Mouse (Mus musculus) MEL (cell line): ENCODE results near the gene Tarbp2. TPM values are rescaled to one million over a fixed set of nuclear protein-coding genes. Genes with fewer than 3 reads are reported as not detected.

ENCODE experiments used
- DNase-seq: peaks from one replicate; pipeline ENCODE4 v3.0.0; 2011; ENCODE audit warnings: low read depth, low spot score
- H3K27ac ChIP-seq: 2 replicates; pipeline ENCODE4 v1.5.1; 2012; ENCODE audit warnings: low read depth, mild to moderate bottlenecking, control low read depth, low read length, moderate library complexity; ENCODE audit not compliant: control insufficient read depth
- H3K27me3 ChIP-seq, 2 experiments: fragments of 150-350 bp in 1 of 2; sonication (generic) in 1 of 2; 2 replicates each; pipeline ENCODE4 v1.6.1; 2012; ENCODE audit warnings: low read length in 2 of 2, mild to moderate bottlenecking in 2 of 2, improper control_type of control experiment in 1 of 2, moderate library complexity in 1 of 2; ENCODE audit not compliant: insufficient read depth in 2 of 2, control insufficient read depth in 1 of 2
- H3K36me3 ChIP-seq, 2 experiments: 2 replicates each; pipeline ENCODE4 v1.6.1; 2012 to 2014; ENCODE audit warnings: low read length in 2 of 2, improper control_type of control experiment in 1 of 2, inconsistent platforms in 1 of 2, mild to moderate bottlenecking in 1 of 2; ENCODE audit not compliant: insufficient read depth in 2 of 2, control insufficient read depth in 1 of 2
- H3K4me1 ChIP-seq, 2 experiments: fragments of 150-350 bp in 1 of 2; sonication (generic) in 1 of 2; 2 replicates each; pipeline ENCODE4 v1.6.1; 2012; ENCODE audit warnings: low read length in 2 of 2, improper control_type of control experiment in 1 of 2, mild to moderate bottlenecking in 1 of 2; ENCODE audit not compliant: insufficient read depth in 2 of 2, control insufficient read depth in 1 of 2
- H3K4me3 ChIP-seq, 2 experiments: fragments of 150-350 bp in 1 of 2; sonication (generic) in 1 of 2; 2 replicates each; pipeline ENCODE4 v1.5.1; 2012; ENCODE audit warnings: low read depth in 2 of 2, low read length in 2 of 2, mild to moderate bottlenecking in 2 of 2, moderate library complexity in 2 of 2, control low read depth in 1 of 2, improper control_type of control experiment in 1 of 2; ENCODE audit not compliant: control insufficient read depth in 1 of 2, insufficient read depth in 1 of 2
- H3K79me2 ChIP-seq: 2 replicates; pipeline ENCODE4 v1.6.1; 2012; ENCODE audit warnings: mild to moderate bottlenecking, low read length, moderate library complexity; ENCODE audit not compliant: control insufficient read depth, poor library complexity, insufficient read depth
- H3K9ac ChIP-seq: 2 replicates; pipeline ENCODE4 v1.6.1; 2012; ENCODE audit warnings: low read depth, mild to moderate bottlenecking, control low read depth, low read length, moderate library complexity; ENCODE audit not compliant: control insufficient read depth, poor library complexity, severe bottlenecking
- H3K9me3 ChIP-seq: fragments of 150-350 bp; sonication (generic); replicated peaks from 2 replicates; pipeline ENCODE4 v1.6.1; 2012; ENCODE audit warnings: mild to moderate bottlenecking, low read length, improper control_type of control experiment, moderate library complexity; ENCODE audit not compliant: insufficient read depth
- BHLHE40 ChIP-seq: IDR thresholded peaks from 2 replicates; pipeline ENCODE4 v1.6.1; 2012; ENCODE audit warnings: low read depth, mild to moderate bottlenecking, inconsistent platforms, low read length, improper control_type of control experiment, borderline replicate concordance
- CHD1 ChIP-seq: IDR thresholded peaks from 2 replicates; pipeline ENCODE4 v1.6.1; 2012; ENCODE audit warnings: low read depth, mild to moderate bottlenecking, inconsistent platforms, low read length, improper control_type of control experiment
- CHD2 ChIP-seq: IDR thresholded peaks from 2 replicates; pipeline ENCODE4 v1.6.1; 2011; ENCODE audit warnings: low read length, improper control_type of control experiment
- E2F4 ChIP-seq: IDR thresholded peaks from 2 replicates; pipeline ENCODE4 v1.6.1; 2011; ENCODE audit warnings: low read depth, low read length, improper control_type of control experiment, borderline replicate concordance
- GATA1 ChIP-seq: IDR thresholded peaks from 2 replicates; pipeline ENCODE4 v1.6.1; 2011; ENCODE audit warnings: low read depth, low read length, improper control_type of control experiment
- KAT2A ChIP-seq: conservative IDR thresholded peaks from 2 replicates; pipeline ENCODE4 v1.6.1; 2012; ENCODE audit warnings: low read depth, low read length, improper control_type of control experiment, inconsistent platforms
- NELFE ChIP-seq: IDR thresholded peaks from 2 replicates; pipeline ENCODE4 v1.6.1; 2011; ENCODE audit warnings: low read depth, low read length, improper control_type of control experiment
- NRF1 ChIP-seq: IDR thresholded peaks from 2 replicates; pipeline ENCODE4 v1.6.1; 2014; ENCODE audit warnings: low read depth, mild to moderate bottlenecking, inconsistent platforms, low read length, improper control_type of control experiment, moderate library complexity; ENCODE audit not compliant: poor library complexity, insufficient read depth, severe bottlenecking
- POLR2AphosphoS5 ChIP-seq: IDR thresholded peaks from 2 replicates; pipeline ENCODE4 v1.6.1; 2012; ENCODE audit warnings: low read depth, borderline replicate concordance, mild to moderate bottlenecking, inconsistent platforms, low read length, moderate library complexity, mixed read lengths
- RCOR1 ChIP-seq: IDR thresholded peaks from 2 replicates; pipeline ENCODE4 v1.6.1; 2012; ENCODE audit warnings: low read depth, mild to moderate bottlenecking, inconsistent platforms, low read length, improper control_type of control experiment
- SIN3A ChIP-seq: IDR thresholded peaks from 2 replicates; pipeline ENCODE4 v1.6.1; 2012; ENCODE audit warnings: low read length, improper control_type of control experiment, inconsistent platforms
- SMC3 ChIP-seq: IDR thresholded peaks from 2 replicates; pipeline ENCODE4 v1.6.1; 2011; ENCODE audit warnings: low read depth, low read length, improper control_type of control experiment
- TBP ChIP-seq: IDR thresholded peaks from 2 replicates; pipeline ENCODE4 v1.8.0; 2011; ENCODE audit warnings: low read depth, low read length, improper control_type of control experiment
- UBTF ChIP-seq: IDR thresholded peaks from 2 replicates; pipeline ENCODE4 v1.6.1; 2012; ENCODE audit warnings: low read depth, mild to moderate bottlenecking, inconsistent platforms, low read length, improper control_type of control experiment, moderate library complexity, borderline replicate concordance; ENCODE audit not compliant: insufficient read depth
- USF2 ChIP-seq, 2 experiments: IDR thresholded peaks; 2 replicates each; pipeline ENCODE4 v1.6.1; 2011 to 2012; ENCODE audit warnings: improper control_type of control experiment in 2 of 2, low read length in 2 of 2, borderline replicate concordance in 1 of 2, inconsistent platforms in 1 of 2, low read depth in 1 of 2, mild to moderate bottlenecking in 1 of 2; ENCODE audit not compliant: insufficient read depth in 1 of 2
- ZNF384 ChIP-seq: IDR thresholded peaks from 2 replicates; pipeline ENCODE4 v1.6.1; 2012; ENCODE audit warnings: low read depth, mild to moderate bottlenecking, inconsistent platforms, low read length, improper control_type of control experiment
- polyA plus RNA-seq, 2 experiments: library from polyadenylated mRNA; stranded (reverse) in 1 of 2; unstranded in 1 of 2; fragments of >175 nt in 1 of 2; fragments of >200 nt in 1 of 2; gene quantifications; 2 replicates each; pipeline versions ENCODE4 v1.2.1 to v1.2.4; 2012; ENCODE audit warnings: low replicate concordance in 2 of 2, low read depth in 1 of 2; ENCODE audit not compliant: insufficient read length in 2 of 2, insufficient read depth in 1 of 2, missing spikeins in 1 of 2
- total RNA-seq: library from RNA; depleted of rRNA; stranded (reverse); fragments of 300-350 nt; gene quantifications from 2 replicates; pipeline ENCODE4 v1.2.3, GENCODE M21; 2012

The Tarbp2 gene
- total and polyA plus RNA-seq, 3 experiments: 155 to 182 TPM; not detected in 1

GRCm38 (mm10) chr15:102524892-102525485, 7.0 kb downstream of the Tarbp2 start, which contains the start of gene Npff (continued):
- no peak for TF ChIP-seq USF2 (IDR thresholded peaks at IDR 0.05; ENCODE audit: borderline replicate concordance in 1 of 2, insufficient read depth in 1 of 2, low read depth in 1 of 2, low read length in 2 of 2)
- no peak for TF ChIP-seq NELFE
- peak; percentile 94 for TF ChIP-seq SMC3

- Histone ChIP-seq H3K27me3 (no peaks in the 10 kb centered on the region), H3K4me1 (no peaks in the 10 kb centered on the region), H3K4me3 (no peak overlapping the region), H3K27ac (no peak overlapping the region), H3K9me3 (no peaks in the 10 kb centered on the region), H3K9ac (no peak overlapping the region)
- DNase-seq: no peak
- TF ChIP-seq SIN3A (no peak), RCOR1 (no peak), BHLHE40 (no peak), GATA1 (no peak), E2F4 (no peak), CHD1 (no peak), CHD2 (no peak), TBP (no peak), KAT2A (no peak), POLR2AphosphoS5 (no peak), ZNF384 (no peak), UBTF (no peak), NRF1 (no peak)
- TF ChIP-seq, all 39 proteins: peak for 0
- no peaks in the 10 kb centered on the region for H3K79me2 ChIP-seq
- peaks cover 1 to 9% of the 10 kb centered on the region in 2 experiments for H3K36me3 ChIP-seq
Observed at GRCm38 (mm10) chr15:102526111-102527002, 8.4 kb downstream of the Tarbp2 start.
